Mouse (Mus musculus) kidney, embryonic 14.5 days (tissue): ENCODE data around the gene Best2. TPM values are rescaled to one million over a fixed set of nuclear protein-coding genes. Genes with fewer than 3 reads are reported as not detected.

ENCODE experiments used
- ATAC-seq: fragments of 200-750 bp; cut with Nextera tagmentation; 2 replicates; pipeline ENCODE4 v1.8.0; 2017; ENCODE audit warnings: moderate number of reproducible peaks, mild to moderate bottlenecking, moderate TSS enrichment, moderate library complexity; ENCODE audit not compliant: low FRiP score, low TSS enrichment
- H3K27ac ChIP-seq: fragments of 300-500 bp; sonication (generic); 2 replicates; pipeline ENCODE4 v1.5.1; 2014; ENCODE audit warnings: low read depth, mild to moderate bottlenecking, low read length, moderate library complexity, mixed read lengths
- H3K27me3 ChIP-seq: fragments of 300-500 bp; sonication (generic); 2 replicates; pipeline ENCODE4 v1.6.1; 2014; ENCODE audit warnings: mild to moderate bottlenecking, low read length; ENCODE audit not compliant: control insufficient read depth, insufficient read depth
- H3K36me3 ChIP-seq: fragments of 300-500 bp; sonication (generic); 2 replicates; pipeline ENCODE4 v1.6.1; 2014; ENCODE audit warnings: low read length, mixed read lengths; ENCODE audit not compliant: control insufficient read depth, insufficient read depth
- H3K4me1 ChIP-seq: fragments of 300-500 bp; sonication (generic); 2 replicates; pipeline ENCODE4 v1.6.1; 2014; ENCODE audit warnings: low read length, mixed read lengths; ENCODE audit not compliant: control insufficient read depth, insufficient read depth
- H3K4me2 ChIP-seq: fragments of 300-500 bp; sonication (generic); replicated peaks from 2 replicates; pipeline ENCODE4 v1.6.1; 2014; ENCODE audit warnings: low read depth, mild to moderate bottlenecking, low read length
- H3K4me3 ChIP-seq: fragments of 300-500 bp; sonication (generic); 2 replicates; pipeline ENCODE4 v1.5.1; 2014; ENCODE audit warnings: mild to moderate bottlenecking, low read length
- H3K9ac ChIP-seq: fragments of 300-500 bp; sonication (generic); 2 replicates; pipeline ENCODE4 v1.6.1; 2014; ENCODE audit warnings: low read depth, mild to moderate bottlenecking, low read length, moderate library complexity
- H3K9me3 ChIP-seq: fragments of 300-500 bp; sonication (generic); 2 replicates; pipeline ENCODE4 v1.6.1; 2016; ENCODE audit warnings: low read length; ENCODE audit not compliant: control insufficient read depth
- WGBS: fragments of 180-500 bp; shearing (Covaris S2); extraction: QIAGEN DNeasy Blood & Tissue Kit; methylation state at CpG from one replicate; pipeline ENCODE4 v1.1.7; 2014; 5-methylcytosine and 5-hydroxymethylcytosine counted together
- polyA plus RNA-seq: library from polyadenylated mRNA; unstranded; fragments of >200 nt; fragmentation: Nextera tagmentation; extraction: Ambion mirVana; gene quantifications from 2 replicates; pipeline ENCODE4 v1.2.1, GENCODE M21; 2014

Best2 gene
- polyA plus RNA-seq, 1 experiment from 2014 or later: not detected

DNA sequence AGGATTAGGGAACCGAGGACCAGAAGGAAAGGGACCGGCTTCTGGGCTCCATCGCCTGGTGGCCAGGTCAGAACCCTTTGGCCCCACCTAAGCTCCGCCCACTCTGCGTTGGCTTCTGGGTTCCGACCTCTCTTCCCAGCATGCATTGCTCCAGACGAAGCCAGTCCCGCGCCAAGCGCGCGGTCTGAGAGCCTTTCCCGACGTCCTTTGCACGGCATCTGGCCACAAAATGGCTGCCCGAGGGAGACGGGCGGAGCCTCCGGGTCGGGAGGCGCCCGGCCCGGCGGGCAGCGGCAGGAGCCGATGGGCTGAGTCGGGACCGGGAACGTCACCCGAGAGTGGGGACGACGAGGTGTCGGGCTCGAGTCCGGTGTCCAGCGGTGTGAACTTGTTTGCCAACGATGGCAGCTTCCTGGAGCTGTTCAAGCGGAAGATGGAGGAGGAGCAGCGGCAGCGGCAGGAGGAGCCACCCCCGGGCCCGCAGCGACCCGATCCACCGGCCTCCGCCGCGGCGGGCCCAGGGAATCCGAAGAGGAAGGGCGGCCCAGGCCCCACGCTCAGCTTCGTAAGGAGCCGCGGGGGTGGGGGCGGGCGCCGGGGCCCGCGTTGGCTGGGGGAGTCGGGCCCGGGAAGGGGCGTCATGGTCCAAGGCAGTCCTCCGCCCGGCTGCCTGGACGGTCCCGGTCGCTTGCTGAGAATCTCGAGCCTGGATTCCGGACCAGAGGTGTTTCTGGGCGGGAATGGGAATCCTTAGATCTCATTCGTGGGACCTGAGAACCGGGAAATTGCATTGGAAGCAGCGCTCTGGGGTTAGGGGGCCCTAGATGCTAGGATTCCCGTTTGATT is 12.6 kb upstream of the Best2 start, which contains the start of gene Trir:
TSS of gene Trir (plus strand) at position 154 of the 846 bp plus-strand sequence.
- Histone ChIP-seq H3K9ac (peak within 1 kb of the TSS; percentile 100), H3K27ac (peak within 1 kb of the TSS; percentile 95), H3K4me3 (peak within 1 kb of the TSS; percentile 100), H3K4me2 (peak within 1 kb of the TSS; percentile 94), H3K9me3 (no peaks in the 10 kb centered on the region), H3K36me3 (peaks cover 46% of the 10 kb centered on the region), H3K27me3 (no peaks in the 10 kb centered on the region), H3K4me1 (peaks cover 24% of the 10 kb centered on the region)
- WGBS: under 1% methylated on average over 75 of the region's 75 CpGs
- ATAC-seq: peak; percentile 85

DNA sequence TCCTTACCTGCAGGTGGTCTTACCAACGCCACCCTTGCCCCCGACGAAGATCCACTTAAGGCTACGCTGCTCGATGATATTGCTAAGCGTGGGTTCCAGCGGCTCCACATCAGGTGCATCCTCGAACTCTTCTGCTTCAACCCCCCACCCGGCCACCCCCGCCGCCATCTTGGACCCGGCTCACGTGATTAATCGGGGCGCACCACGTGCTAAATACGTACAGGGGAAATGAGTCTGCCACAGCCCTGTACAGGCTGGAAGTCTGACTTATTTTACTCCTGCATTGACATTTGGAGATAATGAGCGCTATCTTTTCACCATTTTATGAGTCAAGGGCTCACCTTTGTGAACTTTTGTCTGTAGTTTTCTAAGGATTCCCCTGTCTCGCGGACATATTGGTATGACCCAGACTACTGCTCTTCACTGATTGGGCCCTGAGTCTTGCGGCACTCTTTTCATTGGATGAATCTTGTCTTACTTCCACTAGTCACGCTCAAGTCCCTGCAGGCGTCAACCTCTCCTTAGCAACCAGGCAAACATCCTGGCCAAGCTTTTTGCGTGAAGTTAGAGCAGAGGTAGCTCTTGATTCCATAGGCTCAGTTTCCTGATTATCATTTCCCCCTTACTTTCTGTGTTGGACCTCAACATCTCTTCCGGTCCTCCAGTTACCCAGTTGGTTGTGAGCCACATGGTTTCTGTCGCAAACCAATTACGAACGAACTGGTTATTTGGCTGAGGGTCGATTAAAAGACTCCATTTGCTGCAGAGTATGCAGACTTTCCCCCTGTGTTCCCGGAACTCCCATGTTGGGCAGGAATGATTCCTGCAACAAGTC is 11.0 kb upstream of the Best2 start, which contains the start of gene Asna1:
TSS of gene Asna1 (minus strand) at position 184 of the 835 bp plus-strand sequence.
- Histone ChIP-seq H3K9ac (peak within 1 kb of the TSS; percentile 78), H3K27me3 (no peaks in the 10 kb centered on the region), H3K27ac (peak within 1 kb of the TSS; percentile 95), H3K4me2 (peak within 1 kb of the TSS; percentile 94), H3K9me3 (no peaks in the 10 kb centered on the region), H3K36me3 (peaks cover 42% of the 10 kb centered on the region), H3K4me1 (peaks cover 24% of the 10 kb centered on the region), H3K4me3 (peak within 1 kb of the TSS; percentile 96)
- WGBS: 7% methylated on average over 30 of the region's 30 CpGs
- ATAC-seq: peak; percentile 87

DNA sequence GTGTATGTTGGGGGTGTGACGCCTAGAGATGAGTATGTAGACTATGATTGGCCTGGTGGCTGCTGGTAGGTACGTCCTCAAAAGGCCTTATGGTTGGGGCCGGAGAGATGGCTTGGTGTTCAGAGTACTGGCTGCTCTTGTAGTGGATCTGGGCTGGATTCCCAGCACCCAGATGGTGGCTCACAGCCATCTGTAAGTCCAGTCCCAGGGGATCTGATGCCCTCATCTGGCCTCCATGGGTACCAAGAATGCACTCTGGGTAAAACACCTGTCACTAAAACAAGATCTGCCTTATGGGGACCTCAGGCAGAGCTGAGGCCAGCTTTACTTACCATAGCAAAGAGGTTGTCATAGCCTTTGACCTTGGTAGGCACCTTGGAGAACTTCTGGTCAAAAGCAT is 9.5 kb upstream of the Best2 start:
- Histone ChIP-seq H3K27ac (no peak overlapping the region), H3K4me1 (peaks cover 19% of the 10 kb centered on the region), H3K4me3 (peak overlapping the region; percentile 96; the same call in 1 of the 2 replicates), H3K9ac (no peak overlapping the region), H3K36me3 (peaks cover 43% of the 10 kb centered on the region), H3K4me2 (peak overlapping the region; percentile 94; the same call in 1 of the 2 replicates), H3K9me3 (no peaks in the 10 kb centered on the region), H3K27me3 (no peaks in the 10 kb centered on the region)
- WGBS: 97% methylated on average over 3 of the region's 3 CpGs
- no peak for ATAC-seq

DNA sequence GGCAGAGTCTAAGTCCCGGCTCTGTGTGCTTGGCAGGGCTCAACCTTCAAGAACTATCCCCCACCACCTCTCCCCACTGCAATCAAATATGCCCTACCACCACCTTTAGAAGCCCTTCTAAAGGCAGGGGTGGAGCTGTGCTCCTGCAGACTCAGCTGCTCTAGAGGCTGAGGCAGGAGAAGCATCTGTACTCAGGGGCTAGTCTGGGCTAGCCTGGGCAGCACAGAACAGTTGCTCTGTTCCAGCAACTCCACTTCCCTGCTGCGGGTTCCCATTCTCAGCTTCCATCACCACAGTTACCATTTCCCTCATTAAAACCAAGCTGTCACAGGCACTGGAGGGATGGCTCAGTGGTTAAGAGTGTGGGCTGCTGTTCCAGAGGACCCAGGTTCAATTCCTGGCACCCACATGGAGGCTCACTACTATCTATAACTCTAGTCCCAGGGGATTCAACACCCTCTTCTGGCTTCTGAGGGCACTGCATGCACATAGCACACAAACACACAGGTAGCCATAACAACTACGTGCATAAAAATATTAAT is 7.3 kb upstream of the Best2 start:
- Histone ChIP-seq H3K9me3 (no peaks in the 10 kb centered on the region), H3K4me1 (peaks cover 8% of the 10 kb centered on the region), H3K9ac (no peak overlapping the region), H3K27ac (no peak overlapping the region), H3K4me3 (no peak overlapping the region), H3K27me3 (no peaks in the 10 kb centered on the region), H3K4me2 (no peak overlapping the region), H3K36me3 (peaks cover 59% of the 10 kb centered on the region)
- no peak for ATAC-seq
- 96% methylated on average over 3 of the region's 3 CpGs for WGBS

DNA sequence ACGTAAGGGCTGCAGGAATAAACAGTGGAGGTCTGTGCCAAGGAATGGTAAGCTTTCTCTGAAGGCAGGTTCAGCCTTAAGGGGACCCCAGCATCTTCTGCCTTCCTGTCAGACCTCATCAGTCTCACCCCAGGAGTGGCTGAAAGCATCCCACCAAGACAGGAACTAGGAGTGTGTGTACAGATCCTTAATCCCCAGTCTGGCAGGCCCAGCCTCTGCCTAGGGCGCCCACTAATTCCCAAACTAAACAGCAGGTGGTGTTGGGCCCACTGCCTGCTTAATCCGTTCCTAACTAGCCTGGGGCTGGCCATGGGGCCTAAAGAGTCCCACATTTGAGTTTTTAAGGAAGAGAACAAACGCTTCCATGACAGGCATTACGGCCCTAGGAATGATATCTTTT is 2.9 kb upstream of the Best2 start:
- H3K4me2 ChIP-seq: no peak overlapping the region
- H3K27me3 ChIP-seq: peaks cover 6% of the 10 kb centered on the region; the same call in 1 of the 2 replicates
- H3K9ac ChIP-seq: no peak overlapping the region
- no peaks in the 10 kb centered on the region for H3K4me1 ChIP-seq
- no peak for ATAC-seq
- 64% methylated on average over 5 of the region's 5 CpGs for WGBS
- no peak overlapping the region for H3K4me3 ChIP-seq
- H3K27ac ChIP-seq: no peak overlapping the region
- peaks cover 41% of the 10 kb centered on the region for H3K36me3 ChIP-seq
- H3K9me3 ChIP-seq: no peaks in the 10 kb centered on the region

DNA sequence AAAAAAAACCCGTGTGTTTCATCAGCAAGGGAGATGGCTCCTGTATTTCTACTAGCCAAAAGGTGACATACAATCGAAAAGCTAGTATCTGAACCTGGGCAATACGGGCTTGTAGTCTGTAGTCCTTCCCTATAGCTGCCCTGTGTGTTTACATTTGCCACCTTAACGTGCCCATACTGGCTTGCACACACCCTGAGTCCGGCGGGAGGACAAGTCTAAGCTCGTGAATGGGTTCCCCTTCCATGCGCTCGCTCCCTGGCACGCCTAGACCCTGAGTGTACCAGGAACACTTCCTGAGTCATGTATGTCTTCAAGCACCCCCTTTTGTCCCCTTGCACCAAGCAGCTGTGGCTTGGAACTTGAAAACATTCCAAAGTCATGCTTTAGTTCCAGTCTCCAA is 2.4 kb upstream of the Best2 start:
- Histone ChIP-seq H3K4me2 (no peak overlapping the region), H3K27ac (no peak overlapping the region), H3K4me3 (no peak overlapping the region), H3K9ac (no peak overlapping the region), H3K4me1 (no peaks in the 10 kb centered on the region), H3K9me3 (no peaks in the 10 kb centered on the region), H3K27me3 (peaks cover 7% of the 10 kb centered on the region), H3K36me3 (peaks cover 38% of the 10 kb centered on the region)
- 71% methylated on average over 10 of the region's 10 CpGs for WGBS
- ATAC-seq: no peak

DNA sequence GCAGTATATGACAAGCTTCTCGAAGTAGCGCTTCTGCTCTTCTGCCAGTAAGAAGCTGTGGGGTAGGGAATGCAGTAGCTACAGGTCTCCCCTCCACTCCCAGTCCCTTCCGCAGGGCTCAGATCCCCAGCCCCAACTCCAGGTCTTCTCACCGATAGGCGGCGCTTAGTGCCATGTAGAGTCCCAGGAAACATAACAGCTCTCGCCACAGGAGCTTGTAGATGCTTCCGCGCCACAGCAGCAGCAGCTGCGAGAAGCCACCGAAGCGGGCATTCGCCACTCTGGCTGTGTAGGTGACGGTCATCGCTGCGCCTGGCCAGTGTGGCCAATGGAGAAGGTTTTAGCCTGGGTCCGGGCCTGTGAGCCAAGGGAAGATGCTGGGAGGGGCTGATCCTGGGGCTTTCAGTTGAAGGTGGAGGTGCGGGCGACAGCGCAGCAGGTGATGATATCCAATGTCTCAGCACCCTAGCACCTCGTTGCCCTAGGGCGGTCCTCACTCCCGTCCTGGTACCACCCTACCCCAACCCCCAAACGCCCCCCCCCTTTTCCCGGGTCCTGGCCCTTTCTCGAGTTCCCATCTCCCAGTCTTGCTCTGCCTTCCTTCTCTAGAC is 996 bp downstream of the Best2 start:
- WGBS: 6% methylated on average over 26 of the region's 26 CpGs
- Histone ChIP-seq H3K9ac (no peak overlapping the region), H3K36me3 (peaks cover 10% of the 10 kb centered on the region), H3K27me3 (peaks cover 23% of the 10 kb centered on the region), H3K9me3 (no peaks in the 10 kb centered on the region), H3K4me2 (peak overlapping the region; percentile 40), H3K4me1 (no peaks in the 10 kb centered on the region), H3K4me3 (peak overlapping the region; percentile 25), H3K27ac (no peak overlapping the region)
- ATAC-seq: peak; percentile 76

DNA sequence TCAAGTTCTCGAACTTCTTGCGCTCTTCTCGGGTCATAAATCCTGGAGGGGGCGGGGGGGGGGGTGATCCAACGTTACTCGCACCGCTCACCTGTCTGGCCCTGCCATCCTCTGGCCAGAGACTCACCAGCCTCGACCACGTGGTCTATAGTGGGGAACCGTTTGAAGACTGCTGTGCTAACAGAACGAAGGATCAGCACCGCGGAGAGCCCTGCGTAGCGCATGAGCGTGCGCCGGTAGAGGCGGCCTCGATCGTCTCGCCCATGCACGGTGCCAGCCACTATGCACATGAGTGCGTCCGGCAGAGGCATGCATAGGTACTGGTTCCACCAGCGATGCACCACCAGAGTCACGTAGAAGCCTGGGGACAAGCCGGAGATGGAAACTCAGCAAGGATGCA is 3.1 kb downstream of the Best2 start:
- peak; percentile 43; the same call in 1 of the 2 replicates for ATAC-seq
- no peaks in the 10 kb centered on the region for H3K9me3 ChIP-seq
- no peak overlapping the region for H3K4me2 ChIP-seq
- H3K9ac ChIP-seq: no peak overlapping the region
- peaks cover 27% of the 10 kb centered on the region for H3K27me3 ChIP-seq
- no peak overlapping the region for H3K27ac ChIP-seq
- H3K4me1 ChIP-seq: no peaks in the 10 kb centered on the region
- WGBS: 13% methylated on average over 28 of the region's 28 CpGs
- H3K36me3 ChIP-seq: no peaks in the 10 kb centered on the region
- no peak overlapping the region for H3K4me3 ChIP-seq
